Mouse (Mus musculus) liver, postnatal 0 days (tissue): ENCODE measurements around the gene Nin.

Experiments
- CTCF ChIP-seq: sonication (generic); IDR thresholded peaks from 2 replicates; pipeline ENCODE4 v1.5.1; 2016; ENCODE audit warnings: antibody characterized with exemption, low read depth
- EP300 ChIP-seq: IDR thresholded peaks from 2 replicates; pipeline ENCODE4 v1.6.1; 2016; ENCODE audit warnings: antibody characterized with exemption, low read depth, mild to moderate bottlenecking

GRCm38 (mm10) chr12:70147986-70148630 lies 34.6 kb upstream of the Nin start:
- no peak for TF ChIP-seq CTCF
- no peak for TF ChIP-seq EP300
